Mouse (Mus musculus) macrophage (primary cell): Measurements from ENCODE around the gene Ptrh2. TPM values are rescaled to one million over a fixed set of nuclear protein-coding genes. Genes with fewer than 3 reads are reported as not detected.

Experiments used
- H3K27ac ChIP-seq: fragments of 350-480 bp; formaldehyde crosslinking; 2 replicates; pipeline ENCODE4 v1.9.0; 2021
- H3K36me3 ChIP-seq: fragments of 350-480 bp; formaldehyde crosslinking; 2 replicates; pipeline ENCODE4 v1.9.0; 2021; ENCODE audit errors: inconsistent target
- H3K4me3 ChIP-seq: fragments of 350-480 bp; formaldehyde crosslinking; 2 replicates; pipeline ENCODE4 v1.9.0; 2021; ENCODE audit errors: inconsistent target
- H3K79me2 ChIP-seq: fragments of 350-480 bp; formaldehyde crosslinking; 2 replicates; pipeline ENCODE4 v1.9.0; 2021; ENCODE audit errors: inconsistent target
- WGBS: methylation state at CpG from one replicate; pipeline ENCODE4 v1.1.7; 2026; ENCODE audit warnings: inconsistent platforms; ENCODE audit not compliant: missing documents; 5-methylcytosine and 5-hydroxymethylcytosine counted together
- polyA plus RNA-seq: library from polyadenylated mRNA; stranded (reverse); fragments of 250-400 nt; gene quantifications from 3 replicates; pipeline ENCODE4 v1.2.4, GENCODE M21; 2018; ENCODE audit warnings: inconsistent platforms

Ptrh2 gene
- polyA plus RNA-seq, 1 experiment from 2014 or later, result 4.8 TPM

DNA sequence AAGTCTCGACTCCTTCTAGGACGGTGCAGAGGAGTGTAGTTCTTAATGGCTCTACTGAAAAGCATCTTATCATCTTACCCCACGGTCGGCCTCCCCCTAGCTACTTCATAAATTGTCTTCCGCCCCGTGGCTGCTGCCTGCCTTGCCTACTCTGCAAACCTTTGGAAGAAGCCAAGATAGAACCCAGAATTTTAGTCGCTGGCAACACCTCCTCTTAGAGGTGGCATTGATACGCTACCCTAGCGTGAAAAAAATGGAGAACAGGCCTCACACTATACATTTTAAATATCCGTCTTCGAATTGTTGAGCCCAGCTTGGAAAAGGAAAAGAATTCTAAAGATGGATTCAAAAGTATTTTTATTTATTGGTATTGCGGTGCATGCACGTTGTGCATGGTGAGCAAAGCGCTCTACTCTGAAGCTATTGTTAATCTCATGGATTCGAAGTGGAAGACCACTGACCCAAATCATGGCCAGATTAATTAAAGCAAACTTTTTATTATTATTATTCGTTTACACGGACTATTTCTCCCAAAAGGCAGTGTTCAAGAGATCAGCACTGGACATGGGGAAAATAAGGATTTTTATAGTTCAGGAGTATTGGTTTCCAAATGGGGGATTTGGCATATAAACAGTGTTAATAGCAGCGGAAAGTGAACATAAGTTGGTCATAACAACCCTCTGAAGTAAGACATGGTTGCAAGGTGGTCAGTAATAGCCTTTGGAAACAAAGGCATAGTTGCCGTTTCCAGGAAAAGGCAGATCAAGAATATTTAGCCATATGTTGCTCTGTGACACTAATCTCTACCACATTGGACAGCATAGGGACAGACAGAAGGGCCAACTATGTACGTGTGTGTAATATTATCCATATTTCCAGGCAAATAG lies 584 bp downstream of the Ptrh2 start:
- peak overlapping the region; percentile 57 for H3K27ac ChIP-seq
- WGBS, result 4% methylated on average over 20 of the region's 20 CpGs
- peak overlapping the region; percentile 81 for H3K4me3 ChIP-seq

DNA sequence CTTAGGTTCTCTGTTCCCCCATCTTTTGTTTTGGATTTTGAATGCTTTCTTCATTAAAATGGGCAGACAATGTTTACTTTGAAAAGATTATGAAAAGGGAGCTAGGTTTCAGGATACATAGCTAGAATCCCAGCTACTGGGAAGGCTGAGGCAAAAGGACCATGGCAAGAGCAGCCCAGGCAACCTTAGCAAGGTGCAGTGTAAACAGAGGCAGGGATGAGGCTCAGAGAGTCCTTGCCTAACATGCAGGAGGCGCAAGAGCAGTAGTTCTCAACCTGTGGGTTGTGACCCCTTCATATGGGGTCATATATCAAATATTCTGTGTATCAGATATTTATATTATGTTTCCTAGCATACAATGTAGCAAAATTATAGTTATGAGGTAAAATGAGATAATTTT lies 1.6 kb downstream of the Ptrh2 start:
- Histone ChIP-seq H3K36me3 (0 out of 2 replicates have a peak, but pooled peaks cover 3% of the 10 kb centered on the region), H3K4me3 (no peak overlapping the region), H3K79me2 (peaks cover 95% of the 10 kb centered on the region), H3K27ac (no peak overlapping the region)
- 89% methylated on average over 1 of the region's 1 CpGs for WGBS

More for the DNA sequence above, 584 bp downstream of the Ptrh2 start:
- no peaks in the 10 kb centered on the region for H3K36me3 ChIP-seq
- peaks cover 95% of the 10 kb centered on the region for H3K79me2 ChIP-seq

DNA sequence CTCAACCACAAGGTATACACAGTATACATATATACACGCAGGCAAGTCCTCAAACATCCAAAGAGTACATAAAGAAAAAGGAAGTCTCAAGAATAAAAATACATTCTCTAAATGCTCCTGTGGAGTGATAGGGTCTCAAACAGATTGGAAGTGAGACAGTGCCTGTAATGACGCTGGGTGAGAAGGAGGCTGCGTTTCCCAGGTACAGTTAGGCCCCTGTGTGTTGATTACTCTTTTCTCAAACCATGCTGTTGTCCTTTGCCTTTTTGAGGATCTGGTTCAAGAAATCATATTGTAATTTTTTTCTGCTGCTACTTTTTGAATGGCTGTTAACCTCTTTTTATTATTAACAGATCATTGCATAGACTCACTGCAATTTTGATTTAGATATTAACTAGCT lies 6.6 kb downstream of the Ptrh2 start:
- H3K79me2 ChIP-seq, result peaks cover 75% of the 10 kb centered on the region
- H3K4me3 ChIP-seq, result no peak overlapping the region
- 100% methylated on average over 3 of the region's 3 CpGs for WGBS
- no peak overlapping the region for H3K27ac ChIP-seq
- peaks cover 41% of the 10 kb centered on the region for H3K36me3 ChIP-seq

DNA sequence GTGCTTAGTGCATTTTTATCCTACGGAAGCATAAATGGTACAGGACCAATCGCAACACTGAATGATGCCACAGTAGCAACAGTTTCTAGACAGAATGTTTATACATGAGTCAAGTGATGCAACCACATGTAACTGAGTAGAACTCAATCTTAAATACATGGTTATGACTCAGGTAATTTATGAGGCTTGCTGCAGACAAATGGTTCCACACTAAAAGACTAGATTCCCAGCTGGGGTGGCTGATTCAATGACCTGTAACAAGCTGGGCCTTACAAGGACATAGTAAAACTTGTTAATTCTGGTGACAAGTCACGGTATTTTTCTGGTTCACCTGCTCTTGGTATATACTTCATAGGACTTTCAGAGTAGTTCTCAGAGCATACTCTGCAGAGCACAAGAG lies 7.7 kb downstream of the Ptrh2 start:
- Histone ChIP-seq H3K4me3 (no peak overlapping the region), H3K36me3 (peaks cover 51% of the 10 kb centered on the region), H3K27ac (peak overlapping the region; percentile 7; the same call in 1 of the 2 replicates), H3K79me2 (peaks cover 70% of the 10 kb centered on the region)
- 90% methylated on average over 3 of the region's 3 CpGs for WGBS

DNA sequence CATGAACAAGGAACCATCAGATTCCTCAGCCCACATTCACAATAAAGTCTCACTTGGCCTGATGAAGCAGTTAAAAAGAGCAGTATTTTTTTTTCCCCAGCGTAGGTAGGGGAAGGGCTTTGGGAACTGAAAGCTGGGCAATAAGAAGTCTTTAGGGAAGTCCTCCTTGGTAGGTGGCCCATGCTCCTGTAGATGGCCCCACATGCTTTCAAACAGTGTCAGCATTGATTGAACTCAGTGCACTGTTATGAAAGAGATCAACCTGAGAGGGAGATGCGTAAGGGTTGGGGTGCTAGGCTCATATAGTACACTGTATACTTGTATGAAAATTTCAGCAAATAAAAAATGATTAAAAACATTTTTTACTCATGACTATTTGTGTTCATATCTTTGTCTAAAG lies 8.2 kb downstream of the Ptrh2 start:
- H3K4me3 ChIP-seq, result no peak overlapping the region
- H3K27ac ChIP-seq, result peak overlapping the region; percentile 7; the same call in 1 of the 2 replicates
- WGBS, result 67% methylated on average over 2 of the region's 2 CpGs
- H3K79me2 ChIP-seq, result peaks cover 70% of the 10 kb centered on the region
- H3K36me3 ChIP-seq, result peaks cover 56% of the 10 kb centered on the region

DNA sequence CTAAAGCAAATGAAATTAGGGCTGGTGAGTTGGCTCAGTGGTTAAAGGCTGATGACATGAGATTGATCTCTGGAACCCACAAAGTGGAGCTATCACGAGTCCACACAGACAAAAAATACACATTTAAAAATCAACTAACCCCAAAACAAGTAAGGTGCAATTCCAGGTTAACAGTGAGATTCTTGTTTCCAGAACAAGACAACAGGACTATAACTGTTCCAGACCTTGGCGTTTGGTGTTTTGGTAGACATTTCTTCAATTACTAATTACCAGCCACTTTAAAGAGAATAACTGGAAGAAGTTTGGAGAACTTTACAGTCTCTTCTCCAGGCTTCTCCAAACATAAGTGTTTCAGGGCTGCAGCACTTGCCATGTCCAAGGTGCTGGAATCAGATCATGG lies 8.8 kb downstream of the Ptrh2 start:
- no peak overlapping the region for H3K4me3 ChIP-seq
- WGBS, result 100% methylated on average over 2 of the region's 2 CpGs
- H3K36me3 ChIP-seq, result peaks cover 62% of the 10 kb centered on the region
- no peak overlapping the region for H3K27ac ChIP-seq
- H3K79me2 ChIP-seq, result peaks cover 70% of the 10 kb centered on the region

DNA sequence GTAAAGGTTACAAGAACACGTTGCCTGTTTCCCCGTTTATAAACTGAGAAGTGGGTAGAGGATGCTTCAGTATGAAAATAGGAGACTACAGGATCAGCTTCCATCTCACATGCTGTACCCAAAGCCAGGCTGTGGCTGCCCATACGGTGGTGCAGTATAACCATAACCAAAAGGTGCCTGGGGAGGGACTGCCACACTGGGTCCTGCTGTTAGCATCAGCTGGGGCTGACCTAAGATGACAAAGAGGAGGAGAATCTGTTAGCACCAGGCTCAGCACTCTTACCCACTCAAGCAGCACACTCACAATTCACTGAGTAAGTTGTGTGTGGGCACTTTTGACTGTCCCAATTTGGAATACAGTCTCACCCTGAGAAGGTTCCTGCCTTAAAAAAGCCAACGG lies 11.7 kb downstream of the Ptrh2 start:
- Histone ChIP-seq H3K4me3 (no peak overlapping the region), H3K79me2 (peaks cover 70% of the 10 kb centered on the region; the same call in 1 of the 2 replicates), H3K36me3 (peaks cover 86% of the 10 kb centered on the region), H3K27ac (no peak overlapping the region)
- WGBS, result 87% methylated on average over 4 of the region's 4 CpGs

DNA sequence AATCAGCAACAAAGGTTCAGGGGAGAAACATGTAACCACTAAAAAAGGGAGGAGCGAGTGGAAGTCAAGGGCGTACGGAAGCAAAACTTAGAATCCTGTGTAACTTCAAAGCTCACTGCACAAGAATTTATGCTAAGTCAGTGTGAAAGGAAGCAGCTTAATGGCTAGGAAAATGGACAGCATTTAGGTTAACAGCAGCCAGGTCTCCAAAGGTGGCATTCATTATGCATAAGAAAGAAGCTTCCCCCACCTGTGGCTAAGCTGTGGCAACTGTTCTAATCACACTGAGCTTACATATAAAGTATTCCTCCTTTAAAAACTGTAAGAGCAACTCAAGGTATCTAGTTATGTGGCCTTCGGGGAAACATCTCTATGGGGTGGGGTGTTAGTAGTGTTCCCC lies 17.4 kb downstream of the Ptrh2 start:
- 98% methylated on average over 4 of the region's 4 CpGs for WGBS
- no peak overlapping the region for H3K4me3 ChIP-seq

DNA sequence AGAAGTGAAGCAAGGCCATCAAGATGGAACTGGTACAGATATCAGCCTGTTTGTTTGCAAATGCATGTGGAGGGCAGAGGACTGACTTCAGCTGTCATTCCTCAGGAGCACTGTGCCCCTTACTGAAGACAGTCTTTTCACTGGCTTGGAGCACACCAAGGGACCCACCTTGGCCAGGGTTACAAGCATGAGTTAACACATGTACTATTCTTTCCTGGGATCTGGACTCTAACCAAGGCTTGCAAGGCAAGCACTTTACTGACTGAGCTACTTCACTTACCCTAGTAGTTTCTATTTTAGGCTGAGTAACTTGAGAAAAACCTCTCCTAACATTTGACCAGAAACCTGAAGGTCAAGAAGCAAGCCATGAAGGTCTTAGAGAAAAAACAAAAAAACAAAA lies 30.8 kb downstream of the Ptrh2 start:
- peaks cover 61% of the 10 kb centered on the region for H3K36me3 ChIP-seq
- no peak overlapping the region for H3K4me3 ChIP-seq
- peaks cover 92% of the 10 kb centered on the region for H3K79me2 ChIP-seq
- H3K27ac ChIP-seq, result peak overlapping the region; percentile 31

More for the DNA sequence above, 17.4 kb downstream of the Ptrh2 start:
- Histone ChIP-seq H3K79me2 (peaks cover 96% of the 10 kb centered on the region; the same call in 1 of the 2 replicates), H3K27ac (no peak overlapping the region), H3K36me3 (peaks cover 96% of the 10 kb centered on the region)

DNA sequence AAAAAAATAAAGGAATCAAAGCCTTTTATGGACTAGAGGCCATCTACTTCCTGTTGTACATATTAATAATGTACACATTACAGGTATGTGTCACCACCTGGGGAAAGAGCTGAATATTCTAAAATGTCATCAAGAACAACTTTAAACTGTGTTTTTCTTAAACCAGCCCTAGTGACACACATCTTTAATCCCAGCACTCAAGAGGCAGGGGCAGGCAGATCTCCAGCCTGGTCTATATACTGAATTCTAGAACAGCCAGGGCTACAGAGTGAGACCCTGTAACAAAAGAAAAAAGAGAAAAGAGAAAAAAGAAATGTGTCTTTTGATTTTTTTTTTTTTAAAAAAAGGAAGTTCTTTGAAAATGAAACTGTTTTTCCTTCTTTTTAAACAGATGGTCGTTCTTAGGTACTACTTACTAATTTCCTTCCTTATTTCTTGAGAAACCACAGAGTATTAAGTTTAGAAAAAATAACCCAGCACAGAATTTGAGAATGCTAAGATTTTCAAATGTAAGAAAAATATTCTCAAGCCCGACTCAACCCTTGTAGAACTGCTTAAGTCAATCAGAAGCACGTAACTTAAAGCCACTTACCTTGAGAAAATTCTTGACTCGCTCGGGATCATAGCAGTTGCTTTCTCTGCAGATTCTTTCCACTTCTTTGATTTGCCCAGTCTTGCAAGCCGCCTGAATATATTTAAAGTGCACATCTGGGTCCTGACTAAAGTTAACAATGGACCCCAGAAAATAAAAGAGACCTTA lies 33.7 kb downstream of the Ptrh2 start:
- Histone ChIP-seq H3K36me3 (peaks cover 50% of the 10 kb centered on the region; the same call in 1 of the 2 replicates), H3K4me3 (no peak overlapping the region), H3K27ac (peak overlapping the region; percentile 84), H3K79me2 (peaks cover 92% of the 10 kb centered on the region)
- WGBS, result 4% methylated on average over 5 of the region's 6 CpGs

DNA sequence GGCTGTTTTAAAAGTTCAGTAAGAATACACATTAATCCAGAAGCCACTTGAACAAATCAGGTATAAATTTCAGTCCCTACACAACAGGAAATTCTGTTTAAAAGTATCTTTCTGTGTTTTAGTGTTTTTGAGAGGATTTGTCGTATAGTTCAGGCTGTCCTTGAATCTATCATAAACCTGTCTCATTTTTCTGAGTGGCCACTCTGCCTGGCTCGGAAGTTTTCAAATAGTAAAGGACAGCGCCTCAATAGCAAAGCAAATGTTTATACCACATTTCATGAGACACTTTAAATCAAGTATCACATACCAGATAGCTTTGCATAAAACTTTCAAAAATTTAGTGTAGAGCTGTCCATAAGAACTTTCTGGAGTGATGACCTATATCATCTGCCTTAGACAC lies 34.6 kb downstream of the Ptrh2 start:
- no peak overlapping the region for H3K4me3 ChIP-seq
- H3K27ac ChIP-seq, result peak overlapping the region; percentile 84
- 86% methylated on average over 3 of the region's 3 CpGs for WGBS
- peaks cover 92% of the 10 kb centered on the region for H3K79me2 ChIP-seq
- H3K36me3 ChIP-seq, result peaks cover 42% of the 10 kb centered on the region; the same call in 1 of the 2 replicates

DNA sequence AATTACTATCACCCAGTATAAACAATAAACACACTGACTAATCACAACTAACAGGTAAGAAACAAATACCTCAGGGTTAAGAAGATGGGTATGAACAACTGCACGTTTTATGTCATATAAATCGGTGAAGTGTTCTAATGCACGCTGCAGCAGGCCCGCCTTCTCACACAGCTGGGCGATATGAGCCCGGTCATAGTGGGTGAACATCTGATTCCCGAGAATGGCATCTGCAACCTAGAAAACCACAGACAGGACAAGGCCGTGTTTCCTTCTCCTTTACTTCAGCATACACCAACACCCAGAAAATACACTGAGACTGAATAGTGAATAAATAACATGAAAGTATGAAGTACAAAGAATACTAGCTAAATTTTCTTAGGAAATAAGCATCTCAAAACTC lies 35.6 kb downstream of the Ptrh2 start:
- 3% methylated on average over 8 of the region's 8 CpGs for WGBS
- H3K4me3 ChIP-seq, result no peak overlapping the region
- H3K27ac ChIP-seq, result peak overlapping the region; percentile 84
- peaks cover 32% of the 10 kb centered on the region; the same call in 1 of the 2 replicates for H3K36me3 ChIP-seq
- H3K79me2 ChIP-seq, result peaks cover 92% of the 10 kb centered on the region

DNA sequence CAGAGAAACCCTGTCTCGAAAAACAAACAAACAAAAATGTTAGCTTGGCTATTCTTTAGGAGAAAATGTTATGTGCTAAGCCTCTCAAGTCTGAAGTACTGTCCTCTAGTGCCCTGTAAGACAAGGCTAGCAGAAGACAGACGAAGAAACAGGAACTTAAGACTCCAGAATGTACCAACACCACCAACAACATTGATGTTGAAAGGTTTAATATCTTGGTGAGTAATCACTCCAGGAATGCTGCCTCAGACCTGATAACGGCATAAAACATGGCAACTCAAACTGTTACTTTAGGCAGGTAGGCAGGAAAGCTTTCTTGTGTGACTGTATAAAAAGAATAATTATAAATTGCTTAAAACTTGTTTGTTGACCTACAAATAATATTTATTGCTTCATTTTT lies 40.2 kb downstream of the Ptrh2 start:
- Histone ChIP-seq H3K4me3 (no peak overlapping the region), H3K36me3 (peaks cover 44% of the 10 kb centered on the region), H3K79me2 (peaks cover 100% of the 10 kb centered on the region), H3K27ac (no peak overlapping the region; the same call in 1 of the 2 replicates)
- WGBS, result 22% methylated on average over 2 of the region's 3 CpGs

DNA sequence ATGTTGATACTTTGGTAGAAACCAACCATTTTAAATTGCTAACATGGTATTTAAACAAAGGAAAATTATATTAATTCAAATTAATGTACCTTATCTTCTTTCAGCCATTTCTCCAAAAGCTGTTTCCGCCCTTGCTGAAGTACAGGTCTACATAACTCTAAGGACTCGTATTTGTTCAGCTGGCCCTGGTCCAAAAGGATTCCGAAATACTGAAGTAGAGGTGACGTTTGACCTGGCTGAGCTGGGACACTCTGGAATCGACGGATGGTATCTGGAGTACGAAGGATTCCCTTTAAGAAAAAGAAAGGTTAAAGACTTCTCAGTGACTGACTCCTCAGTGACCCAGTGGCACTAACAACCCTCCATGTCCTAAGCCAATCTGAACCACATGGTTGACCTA lies 41.2 kb downstream of the Ptrh2 start:
- Histone ChIP-seq H3K4me3 (no peak overlapping the region), H3K27ac (no peak overlapping the region), H3K36me3 (peaks cover 48% of the 10 kb centered on the region), H3K79me2 (peaks cover 100% of the 10 kb centered on the region)
- WGBS, result 95% methylated on average over 7 of the region's 7 CpGs

DNA sequence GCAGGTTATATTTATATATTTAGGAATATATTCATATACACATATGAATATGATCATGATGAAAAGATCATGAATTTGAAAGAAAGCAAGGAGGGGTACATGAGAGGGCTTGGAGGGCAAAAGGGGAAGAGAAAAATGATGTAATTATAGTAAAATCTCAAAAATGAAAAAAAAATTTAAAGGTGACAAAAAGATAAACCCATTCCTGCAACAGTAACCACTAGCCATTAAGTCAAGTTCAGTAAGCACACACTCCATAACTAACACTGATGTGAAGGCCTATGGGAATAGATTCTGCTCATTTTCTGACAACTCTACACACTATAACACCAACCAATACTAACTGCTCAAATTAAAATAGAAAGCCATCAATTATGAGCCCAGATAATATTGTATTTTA lies 41.8 kb downstream of the Ptrh2 start:
- Histone ChIP-seq H3K27ac (no peak overlapping the region), H3K36me3 (peaks cover 49% of the 10 kb centered on the region), H3K79me2 (peaks cover 100% of the 10 kb centered on the region), H3K4me3 (no peak overlapping the region)
